Mouse (Mus musculus) lung, postnatal 4 days (tissue): ENCODE results near the gene Vps13d.
"Not testable (repeated sequence)": the region's sequence is repeated elsewhere in the genome, so short reads cannot be mapped to it uniquely, and the experiment has no call there.

Source experiments
- DNase-seq, 2 experiments: peaks; one replicate each; pipeline ENCODE4 v3.0.0; 2021

Gene Vps13d

GRCm38 (mm10) chr4:145210564-145210963 lies 15.8 kb upstream of the Vps13d start:
- DNase-seq = no peak

- DNase-seq = no peak
These were observed 14.9 kb upstream of the Vps13d start for GRCm38 (mm10) chr4:145209690-145210088.

- DNase-seq = no peak
These were observed 14.4 kb upstream of the Vps13d start for GRCm38 (mm10) chr4:145209076-145209689.

- DNase-seq = no peak
These were observed 13.0 kb upstream of the Vps13d start for GRCm38 (mm10) chr4:145207718-145208371.

GRCm38 (mm10) chr4:145204779-145205178 lies 10.0 kb upstream of the Vps13d start:
- no peak for DNase-seq

- DNase-seq = no peak
These were observed 8.5 kb upstream of the Vps13d start for GRCm38 (mm10) chr4:145203305-145203704.

- DNase-seq = no peak
These were observed 6.6 kb upstream of the Vps13d start for GRCm38 (mm10) chr4:145201424-145201823.

GRCm38 (mm10) chr4:145199982-145200699 lies 5.3 kb upstream of the Vps13d start:
- DNase-seq = peak; percentile 57 to 77

GRCm38 (mm10) chr4:145196586-145196985 lies 1.8 kb upstream of the Vps13d start:
- no peak for DNase-seq

GRCm38 (mm10) chr4:145195172-145195571 lies 367 bp upstream of the Vps13d start:
- DNase-seq = no peak

- peak; percentile 36 to 54 for DNase-seq
These were observed 754 bp downstream of the Vps13d start for GRCm38 (mm10) chr4:145193991-145194511.

- no peak for DNase-seq
These were observed 1.4 kb downstream of the Vps13d start for GRCm38 (mm10) chr4:145193406-145193805.

GRCm38 (mm10) chr4:145192686-145193085 lies 2.1 kb downstream of the Vps13d start:
- DNase-seq = no peak

- no peak for DNase-seq
These were observed 6.2 kb downstream of the Vps13d start for GRCm38 (mm10) chr4:145188561-145188960.

GRCm38 (mm10) chr4:145187619-145188018 lies 7.2 kb downstream of the Vps13d start:
- DNase-seq = no peak

- DNase-seq = no peak
These were observed 15.8 kb downstream of the Vps13d start for GRCm38 (mm10) chr4:145178918-145179549.

GRCm38 (mm10) chr4:145165542-145165941 lies 29.3 kb downstream of the Vps13d start:
- DNase-seq = not testable (repeated sequence)

- no peak for DNase-seq
These were observed 30.7 kb downstream of the Vps13d start for GRCm38 (mm10) chr4:145164111-145164510.

- no peak for DNase-seq
These were observed 33.6 kb downstream of the Vps13d start for GRCm38 (mm10) chr4:145161243-145161642.

- peak; percentile 33 to 64 for DNase-seq
These were observed 38.8 kb downstream of the Vps13d start for GRCm38 (mm10) chr4:145155956-145156355.

- DNase-seq = no peak
These were observed 43.7 kb downstream of the Vps13d start for GRCm38 (mm10) chr4:145151103-145151486.

GRCm38 (mm10) chr4:145150345-145151102 lies 44.3 kb downstream of the Vps13d start:
- no peak for DNase-seq
